ENCODE assay signal across 8 mouse cellular contexts in genomic region chr3:84302273-84302672, GRCm38 (mm10). TPM values are rescaled to one million over a fixed set of nuclear protein-coding genes. Genes with fewer than 3 reads are reported as not detected.
A peak's percentile ranks its signal among the peaks of the same experiment; 100 is the strongest.
DNase-seq lines count a peak whose midpoint lies in the region; ATAC-seq lines count a peak whose summit lies in the region.

No protein-coding gene starts in this region.

- H3K9me3 ChIP-seq in forebrain, embryonic 15.5 days = no peaks in the 10 kb centered on the region
- H3K9me3 ChIP-seq in neural tube, embryonic 12.5 days = peaks cover 3% of the 10 kb centered on the region; the same call in 1 of the 2 replicates

- peak overlapping the region; percentile 63 for H3K9ac ChIP-seq in forebrain, embryonic 15.5 days (replicated peaks)
- H3K9ac ChIP-seq in neural tube, embryonic 12.5 days = 0 out of 2 replicates have a peak overlapping the region, but pooled peaks have one; percentile 67

- H3K36me3 ChIP-seq in forebrain, embryonic 15.5 days = 0 out of 2 replicates have a peak, but pooled peaks cover 2% of the 10 kb centered on the region
- H3K36me3 ChIP-seq in neural tube, embryonic 12.5 days = peaks cover 5% of the 10 kb centered on the region

- H3K4me2 ChIP-seq in forebrain, embryonic 15.5 days (replicated peaks) = peak overlapping the region; percentile 70
- peak overlapping the region; percentile 79 for H3K4me2 ChIP-seq in neural tube, embryonic 12.5 days (replicated peaks)

- H3K27ac ChIP-seq in forebrain, embryonic 15.5 days (replicated peaks) = peak overlapping the region; percentile 97
- H3K27ac ChIP-seq in neural tube, embryonic 12.5 days = no peak overlapping the region

- ATAC-seq in forebrain, embryonic 15.5 days (replicated peaks) = peak; percentile 21; the same call in 1 of the 2 replicates
- ATAC-seq in neural tube, embryonic 12.5 days (ENCODE audit: low FRiP score, low read depth) = no peak
- ATAC-seq in inflammation-experienced regulatory T-cells, adult 6 months = no peak

- peak; percentile 36 to 59 for DNase-seq in heart, postnatal 14 days
- DNase-seq in heart, adult 8-10 months (ENCODE audit: low spot score) = no peak
- peak; percentile 51 for DNase-seq in 416B (ENCODE audit: low read depth)
- peak; percentile 24 for DNase-seq in adipocyte (ENCODE audit: low spot score)
- peak; percentile 84 to 92 for DNase-seq in kidney, postnatal 36 days

- 9% methylated on average over 4 of the region's 4 CpGs for WGBS in forebrain, embryonic 15.5 days
- WGBS in neural tube, embryonic 12.5 days = 13% methylated on average over 4 of the region's 4 CpGs

- intact Hi-C loops in heart, postnatal 14 days (cut with DNase I) = loop anchor here (2.0 kb wide), 1 partner anchor 127 kb away; the partner anchor contains the start of gene Gm6525

- no peaks in the 10 kb centered on the region for H3K27me3 ChIP-seq in forebrain, embryonic 15.5 days
- H3K27me3 ChIP-seq in neural tube, embryonic 12.5 days (replicated peaks) = no peaks in the 10 kb centered on the region

- peaks cover 59% of the 10 kb centered on the region for H3K4me1 ChIP-seq in forebrain, embryonic 15.5 days
- peaks cover 38% of the 10 kb centered on the region for H3K4me1 ChIP-seq in neural tube, embryonic 12.5 days

- peak overlapping the region; percentile 49 for H3K4me3 ChIP-seq in forebrain, embryonic 15.5 days
- peak overlapping the region; percentile 18 for H3K4me3 ChIP-seq in neural tube, embryonic 12.5 days

RNA-seq across cellular contexts. Expression of gene Trim2, which starts 4.4 kb away (rescaled TPM):
- 1 to 10 TPM; 6.9 to 8.5 TPM for total RNA-seq in heart, postnatal 14 days (2021)
- total RNA-seq in heart, adult 8-10 months (2022) = 1 to 10 TPM; 4.9 to 8.2 (median 6.7) TPM
- 188 and 194 TPM in 2 replicates for polyA plus RNA-seq in forebrain, embryonic 15.5 days (2015; fragmentation: Nextera tagmentation; extraction: Ambion mirVana)
- polyA plus RNA-seq in neural tube, embryonic 12.5 days (2016; fragmentation: Nextera tagmentation; extraction: Ambion mirVana) = 132 and 151 TPM in 2 replicates
- 1 to 10 TPM; 3.1 to 5.0 (median 4.8) TPM for polyA plus RNA-seq in inflammation-experienced regulatory T-cells, adult 6 months (2017; shearing (Covaris generic))

Comparison
In these comparisons a context has a peak if more than half of its experiments do, and no peak if none do; other contexts are left out.
1. RNA of gene Trim2, which starts 4.4 kb away (polyA plus RNA-seq): 188 to 194 TPM in forebrain, embryonic 15.5 days and 132 to 151 TPM in neural tube, embryonic 12.5 days; 3.1 to 5.0 TPM in inflammation-experienced regulatory T-cells, adult 6 months; every median in the first group is over 10 times any median in the second.